Mouse (Mus musculus) left cerebral cortex, postnatal 4 days (tissue): ENCODE data around the gene Ramp1. TPM values are rescaled to one million over a fixed set of nuclear protein-coding genes. Genes with fewer than 3 reads are reported as not detected.

ENCODE experiments used
- total RNA-seq, 2 experiments: library from RNA; stranded (reverse); gene quantifications; 2 replicates each; pipeline ENCODE4 v1.2.3; 2021

The Ramp1 gene
- total RNA-seq, 2 experiments from 2014 or later: 12.3 to 14.3 TPM

Other genes starting within 250 kb of the Ramp1 start
- not detected for gene Prlh, start 226.7 kb upstream of the Ramp1 start, total RNA-seq
- gene Rab17, start 210.2 kb upstream of the Ramp1 start, total RNA-seq: not detected
- 10 to 100 TPM; 66.4 to 74.2 TPM for gene Lrrfip1, start 181.1 kb upstream of the Ramp1 start, total RNA-seq
- under 1 TPM in 1 of 2 experiments, not detected in 1; 0.10 TPM for gene Rbm44, start 34.7 kb upstream of the Ramp1 start, total RNA-seq
- 10 to 100 TPM; 44.5 to 48.4 TPM for gene Ube2f, start 70.5 kb downstream of the Ramp1 start, total RNA-seq
- gene Scly, start 118.5 kb downstream of the Ramp1 start, total RNA-seq: 10 to 100 TPM in 1 of 2 experiments, 1 to 10 TPM in 1; 9.2 to 11.3 TPM
- under 1 TPM in 1 of 2 experiments, not detected in 1; 0.14 TPM for gene Espnl, start 142.3 kb downstream of the Ramp1 start, total RNA-seq
- not detected for gene Klhl30, start 171.2 kb downstream of the Ramp1 start, total RNA-seq
- gene Erfe, start 186.6 kb downstream of the Ramp1 start, total RNA-seq: under 1 TPM; 0.22 to 0.32 TPM
- gene Ilkap, start 219.0 kb downstream of the Ramp1 start, total RNA-seq: 10 to 100 TPM; 84.7 to 89.3 TPM
- 10 to 100 TPM; 61.6 to 65.6 TPM for gene Hes6, start 234.2 kb downstream of the Ramp1 start, total RNA-seq